Mouse (Mus musculus) testis, adult 2 months (tissue): ENCODE data around the gene Col6a4. TPM values are rescaled to one million over a fixed set of nuclear protein-coding genes. Genes with fewer than 3 reads are reported as not detected.

Experiments used
- H3K27ac ChIP-seq: fragments of 200-500 bp; 2 replicates; pipeline ENCODE4 v1.5.1; 2012; ENCODE audit warnings: low read depth, low read length; ENCODE audit not compliant: control insufficient read depth, insufficient read depth
- H3K27me3 ChIP-seq: fragments of 200-500 bp; 2 replicates; pipeline ENCODE4 v1.6.1; 2012; ENCODE audit warnings: mild to moderate bottlenecking, low read length, moderate library complexity; ENCODE audit not compliant: control insufficient read depth, insufficient read depth
- H3K36me3 ChIP-seq: fragments of 200-500 bp; 2 replicates; pipeline ENCODE4 v1.6.1; 2012; ENCODE audit warnings: mild to moderate bottlenecking, low read length; ENCODE audit not compliant: control insufficient read depth, insufficient read depth
- H3K4me1 ChIP-seq: fragments of 200-500 bp; 2 replicates; pipeline ENCODE4 v1.6.1; 2012; ENCODE audit warnings: low read length; ENCODE audit not compliant: control insufficient read depth, insufficient read depth
- H3K4me3 ChIP-seq: fragments of 200-500 bp; 2 replicates; pipeline ENCODE4 v1.5.1; 2012; ENCODE audit warnings: low read depth, mild to moderate bottlenecking, low read length, moderate library complexity, mixed read lengths; ENCODE audit not compliant: control insufficient read depth
- CTCF ChIP-seq: fragments of 200-500 bp; IDR thresholded peaks from 2 replicates; pipeline ENCODE4 v1.5.1; 2012; ENCODE audit warnings: low read depth, mild to moderate bottlenecking, inconsistent platforms, low read length, moderate library complexity; ENCODE audit not compliant: control insufficient read depth, insufficient read depth, insufficient replicate concordance
- POLR2A ChIP-seq: fragments of 200-500 bp; IDR thresholded peaks from 2 replicates; pipeline ENCODE4 v1.6.1; 2012; ENCODE audit warnings: low read depth, mild to moderate bottlenecking, inconsistent platforms, low read length, moderate library complexity; ENCODE audit not compliant: control insufficient read depth
- polyA plus RNA-seq: library from polyadenylated mRNA; depleted of rRNA; stranded (reverse); fragments of >200 nt; gene quantifications from 2 replicates; pipeline ENCODE4 v1.2.3, GENCODE M21; 2012

The Col6a4 gene
- polyA plus RNA-seq, 1 experiment, result 17.3 TPM

DNA sequence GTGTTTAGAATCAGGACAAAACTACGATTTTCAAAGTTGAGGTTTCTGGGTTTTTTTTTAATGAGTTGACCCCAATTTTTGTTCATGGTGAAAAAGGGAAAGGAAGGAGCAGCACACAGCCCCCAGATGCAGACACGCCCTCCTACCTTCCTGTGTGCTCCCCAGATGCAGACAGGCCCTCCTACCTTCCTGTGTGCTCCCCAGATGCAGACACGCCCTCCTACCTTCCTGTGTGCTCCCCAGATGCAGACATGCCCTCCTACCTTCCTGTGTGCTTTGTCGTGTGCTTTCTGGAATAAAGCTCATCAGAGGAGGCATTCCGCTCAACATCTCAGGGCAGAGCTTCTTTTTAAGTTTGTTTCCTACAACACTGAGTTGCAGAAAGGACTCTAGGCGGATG is 24.9 kb downstream of the Col6a4 start:
- Histone ChIP-seq H3K36me3 (no peaks in the 10 kb centered on the region), H3K27me3 (no peaks in the 10 kb centered on the region), H3K4me3 (no peak overlapping the region), H3K27ac (no peak overlapping the region), H3K4me1 (no peaks in the 10 kb centered on the region)
- TF ChIP-seq POLR2A (no peak), CTCF (no peak)

GRCm38 (mm10) chr9:106053446-106053845 is 43.1 kb downstream of the Col6a4 start:
- no peaks in the 10 kb centered on the region for H3K27me3 ChIP-seq
- no peak overlapping the region for H3K27ac ChIP-seq
- TF ChIP-seq POLR2A (no peak), CTCF (no peak)
- no peaks in the 10 kb centered on the region for H3K4me1 ChIP-seq
- no peaks in the 10 kb centered on the region for H3K36me3 ChIP-seq
- no peak overlapping the region for H3K4me3 ChIP-seq

- H3K36me3 ChIP-seq, result no peaks in the 10 kb centered on the region
- no peak overlapping the region for H3K27ac ChIP-seq
- H3K27me3 ChIP-seq, result no peaks in the 10 kb centered on the region
- H3K4me1 ChIP-seq, result no peaks in the 10 kb centered on the region; the same call in 1 of the 2 replicates
- no peak for TF ChIP-seq CTCF
- no peak overlapping the region for H3K4me3 ChIP-seq
Measured at GRCm38 (mm10) chr9:106043921-106044503, 52.6 kb downstream of the Col6a4 start.

DNA sequence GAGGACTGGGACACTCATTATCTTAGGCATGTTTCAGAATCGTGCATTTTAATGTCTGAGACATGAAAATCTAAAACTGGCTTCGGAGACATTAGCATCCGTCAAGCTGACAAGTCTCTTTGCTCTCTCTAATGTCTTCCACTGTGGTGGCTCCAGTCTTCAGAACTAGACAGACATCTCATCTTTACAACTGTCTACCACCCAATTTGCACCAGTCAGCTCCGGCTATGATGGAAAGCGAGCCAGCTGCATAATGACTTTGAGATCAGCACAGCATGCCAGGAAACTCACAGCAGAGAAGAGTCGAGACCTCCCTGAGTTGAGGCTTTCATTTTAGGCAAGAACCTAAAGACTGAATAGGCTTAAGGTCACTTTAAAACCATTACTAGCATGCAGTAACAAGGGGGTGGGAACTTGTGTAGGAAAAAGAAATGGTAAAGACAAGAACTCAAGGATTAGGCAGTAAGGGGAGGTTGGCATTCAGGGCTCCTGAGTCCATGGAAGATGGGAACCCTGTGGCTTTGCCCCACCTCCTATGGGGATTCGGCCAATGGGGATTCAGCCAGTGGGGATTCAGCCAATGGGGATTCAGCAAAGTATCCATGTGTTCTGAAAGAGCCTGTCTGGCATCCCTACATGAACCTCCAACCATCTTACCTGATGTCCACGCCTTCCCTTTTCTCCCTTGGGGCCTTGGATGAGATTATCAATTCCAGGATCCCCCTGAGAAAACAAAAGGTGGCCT is 56.5 kb downstream of the Col6a4 start:
- no peaks in the 10 kb centered on the region for H3K27me3 ChIP-seq
- no peaks in the 10 kb centered on the region; the same call in 1 of the 2 replicates for H3K4me1 ChIP-seq
- H3K27ac ChIP-seq, result no peak overlapping the region
- no peaks in the 10 kb centered on the region for H3K36me3 ChIP-seq
- TF ChIP-seq CTCF, result no peak
- no peak for TF ChIP-seq POLR2A
- H3K4me3 ChIP-seq, result no peak overlapping the region

DNA sequence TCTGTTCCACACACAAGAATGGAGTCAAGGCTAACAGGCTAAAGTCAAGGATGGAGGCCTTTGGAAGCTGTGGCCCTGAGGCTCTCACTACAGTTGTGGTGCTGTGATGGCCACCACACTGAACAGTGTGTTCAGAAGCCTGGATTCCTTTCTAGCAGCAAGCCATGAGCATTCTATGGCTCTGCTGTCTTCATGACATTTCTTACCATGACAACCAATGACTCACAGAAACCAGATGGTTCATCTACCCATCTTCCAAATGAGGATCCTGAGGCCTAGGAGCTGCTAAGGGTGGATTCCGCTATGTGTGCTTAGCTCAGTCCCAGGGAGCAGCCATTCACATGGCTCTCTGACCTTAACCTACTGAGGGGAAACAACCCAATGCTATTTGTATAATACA is 57.3 kb downstream of the Col6a4 start:
- Histone ChIP-seq H3K27me3 (no peaks in the 10 kb centered on the region), H3K27ac (no peak overlapping the region), H3K36me3 (no peaks in the 10 kb centered on the region), H3K4me3 (no peak overlapping the region), H3K4me1 (no peaks in the 10 kb centered on the region; the same call in 1 of the 2 replicates)
- TF ChIP-seq POLR2A (no peak), CTCF (no peak)

DNA sequence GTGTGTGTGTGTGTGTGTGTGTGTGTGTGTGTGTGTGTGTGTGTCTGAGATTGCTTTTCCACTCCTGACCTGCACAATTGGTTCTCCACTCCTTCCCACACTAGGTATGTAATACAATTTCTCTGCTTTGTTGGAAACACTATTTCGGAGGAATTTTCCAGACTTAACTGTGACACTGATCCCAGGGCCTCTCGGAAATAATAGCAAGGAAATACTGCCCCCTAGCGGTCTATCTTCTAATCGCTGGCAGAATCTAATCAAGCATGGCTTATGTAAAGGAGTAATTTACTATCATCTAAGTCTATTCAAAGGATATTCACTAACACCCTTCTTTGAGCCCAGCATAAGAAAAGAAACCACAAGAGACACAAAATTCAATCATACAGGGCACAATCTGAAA is 57.7 kb downstream of the Col6a4 start:
- no peak overlapping the region for H3K27ac ChIP-seq
- no peaks in the 10 kb centered on the region for H3K27me3 ChIP-seq
- no peaks in the 10 kb centered on the region for H3K36me3 ChIP-seq
- TF ChIP-seq POLR2A (no peak), CTCF (no peak)
- no peaks in the 10 kb centered on the region; the same call in 1 of the 2 replicates for H3K4me1 ChIP-seq
- no peak overlapping the region for H3K4me3 ChIP-seq

DNA sequence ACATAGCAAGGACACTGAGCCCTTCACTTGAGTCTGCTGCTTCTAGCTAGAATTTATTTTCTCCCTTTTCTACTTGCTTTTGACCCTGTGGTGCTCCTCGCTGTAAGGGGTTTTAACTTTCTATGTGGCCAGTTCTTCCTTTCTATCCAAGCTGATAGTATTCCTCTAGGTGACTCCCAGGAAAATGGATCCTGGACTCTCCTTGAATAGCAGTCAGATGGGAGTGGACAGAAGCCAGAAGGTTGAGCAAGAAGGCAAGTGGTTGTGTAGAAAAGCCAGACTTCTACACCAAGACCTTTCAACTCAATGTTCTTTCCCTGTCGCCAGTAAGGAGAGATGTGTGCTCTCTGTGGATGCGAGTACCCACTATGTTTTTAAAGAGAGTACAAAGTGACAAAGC is 80.9 kb downstream of the Col6a4 start:
- H3K4me3 ChIP-seq, result no peak overlapping the region
- H3K27me3 ChIP-seq, result no peaks in the 10 kb centered on the region
- H3K36me3 ChIP-seq, result no peaks in the 10 kb centered on the region
- H3K4me1 ChIP-seq, result peaks cover 3% of the 10 kb centered on the region; the same call in 1 of the 2 replicates
- TF ChIP-seq CTCF, result no peak
- TF ChIP-seq POLR2A, result no peak
- H3K27ac ChIP-seq, result no peak overlapping the region
